Mouse (Mus musculus) 3134 (cell line): ENCODE measurements at regions not wholly inside any gene's neighbourhood (a gene's known extent, or its start where the extent isn't known, plus 50 kb on each side); places are given as distances from the start of the nearest gene placed in this dataset.
"Not testable (repeated sequence)": the region's sequence is repeated elsewhere in the genome, so short reads cannot be mapped to it uniquely, and the experiment has no call there.

Source experiments
- DNase-seq: peaks from one replicate; pipeline ENCODE4 v3.0.0-alpha.2; 2011; ENCODE audit warnings: low spot score; ENCODE audit not compliant: insufficient read length; ENCODE audit errors: extremely low read depth

- no peak for DNase-seq
Observed at GRCm38 (mm10) chr3:44122311-44122710, 1255.9 kb upstream of the Pcdh10 start.

GRCm38 (mm10) chr3:44130657-44131056 lies 1247.5 kb upstream of the Pcdh10 start:
- no peak for DNase-seq

GRCm38 (mm10) chr3:44154526-44154925 lies 1223.7 kb upstream of the Pcdh10 start:
- DNase-seq, result no peak

DNA sequence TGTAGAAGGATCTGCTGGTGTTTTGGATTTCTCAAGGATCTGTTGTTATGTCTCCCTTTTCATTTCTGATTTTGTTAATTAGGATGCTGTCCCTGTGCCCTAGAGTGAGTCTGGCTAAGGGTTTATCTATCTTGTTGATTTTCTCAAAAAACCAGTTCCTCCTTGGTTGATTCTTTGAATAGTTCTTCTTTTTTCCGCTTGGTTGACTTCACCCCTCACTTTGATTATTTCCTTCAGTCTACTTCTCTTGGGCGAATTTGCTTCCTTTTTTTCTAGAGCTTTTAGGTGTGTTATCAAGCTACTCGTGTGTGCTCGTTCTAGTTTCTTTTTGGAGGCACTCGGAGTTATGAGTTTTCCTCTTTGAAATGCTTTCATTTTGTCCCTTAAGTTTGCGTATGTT lies 1178.3 kb upstream of the Pcdh10 start:
- DNase-seq, result not testable (repeated sequence)

DNA sequence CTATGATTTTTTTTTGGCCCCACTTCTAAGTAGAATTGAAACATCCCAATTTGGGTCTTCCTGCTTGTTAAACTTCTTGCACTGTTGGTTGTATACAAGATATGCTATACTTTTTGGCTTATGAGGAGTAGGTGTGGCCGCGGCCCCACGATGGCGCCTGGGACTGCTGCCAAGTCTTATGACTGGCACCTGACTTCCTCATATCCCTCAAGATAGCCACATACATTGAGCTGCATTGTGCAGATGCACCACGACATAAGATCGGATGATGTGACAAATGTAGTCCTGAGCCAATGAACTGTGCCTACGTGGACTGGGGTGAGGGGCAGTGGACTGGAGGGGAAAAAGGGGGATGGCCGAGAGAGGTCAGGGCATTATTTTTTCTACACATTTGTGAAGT lies 1140.7 kb upstream of the Pcdh10 start:
- peak; percentile 0 for DNase-seq
